Mouse (Mus musculus): ENCODE measurements at regions not wholly inside any gene's neighbourhood (a gene's known extent, or its start where the extent isn't known, plus 50 kb on each side); places are given as distances from the start of the nearest gene placed in this dataset.

- Histone ChIP-seq H3K9ac (ENCODE audit: low read length) (no peak overlapping the region), H3K27me3 (ENCODE audit: control insufficient read depth, insufficient read depth, low read length) (no peaks in the 10 kb centered on the region), H3K4me1 (ENCODE audit: control insufficient read depth, insufficient read depth, low read length) (no peaks in the 10 kb centered on the region), H3K4me3 (ENCODE audit: low read depth, low read length) (no peak overlapping the region), H3K27ac (ENCODE audit: low read depth, low read length) (no peak overlapping the region), H3K36me3 (ENCODE audit: control insufficient read depth, insufficient read depth, low read length) (no peaks in the 10 kb centered on the region), H3K4me2 (ENCODE audit: low read depth) (no peak overlapping the region), H3K9me3 (ENCODE audit: control insufficient read depth, low read length) (no peaks in the 10 kb centered on the region)
- DNase-seq (ENCODE audit: low spot score) (no peak), ATAC-seq (ENCODE audit: insufficient read depth, low FRiP score, low TSS enrichment) (no peak)
- 79% methylated on average over 2 of the region's 2 CpGs for WGBS
Measured at GRCm38 (mm10) chr11:79753491-79753890, 162.5 kb downstream of the Rab11fip4 start.

GRCm38 (mm10) chr11:79752717-79753480, 161.9 kb downstream of the Rab11fip4 start:
- no peaks in the 10 kb centered on the region for H3K4me1 ChIP-seq (ENCODE audit: control insufficient read depth, insufficient read depth, low read length)
- WGBS = 56% methylated on average over 7 of the region's 7 CpGs
- H3K9me3 ChIP-seq (ENCODE audit: control insufficient read depth, low read length) = no peaks in the 10 kb centered on the region
- DNase-seq (ENCODE audit: low spot score) (no peak), ATAC-seq (ENCODE audit: insufficient read depth, low FRiP score, low TSS enrichment) (no peak)
- no peaks in the 10 kb centered on the region for H3K27me3 ChIP-seq (ENCODE audit: control insufficient read depth, insufficient read depth, low read length)
- H3K4me2 ChIP-seq (ENCODE audit: low read depth) = no peak overlapping the region
- no peak overlapping the region for H3K27ac ChIP-seq (ENCODE audit: low read depth, low read length)
- H3K9ac ChIP-seq (ENCODE audit: low read length) = no peak overlapping the region
- H3K36me3 ChIP-seq (ENCODE audit: control insufficient read depth, insufficient read depth, low read length) = no peaks in the 10 kb centered on the region
- H3K4me3 ChIP-seq (ENCODE audit: low read depth, low read length) = no peak overlapping the region

- Histone ChIP-seq H3K4me2 (ENCODE audit: low read depth) (no peak overlapping the region), H3K4me3 (ENCODE audit: low read depth, low read length) (no peak overlapping the region), H3K4me1 (ENCODE audit: control insufficient read depth, insufficient read depth, low read length) (no peaks in the 10 kb centered on the region), H3K9me3 (ENCODE audit: control insufficient read depth, low read length) (no peaks in the 10 kb centered on the region), H3K27ac (ENCODE audit: low read depth, low read length) (no peak overlapping the region), H3K27me3 (ENCODE audit: control insufficient read depth, insufficient read depth, low read length) (no peaks in the 10 kb centered on the region), H3K36me3 (ENCODE audit: control insufficient read depth, insufficient read depth, low read length) (no peaks in the 10 kb centered on the region), H3K9ac (ENCODE audit: low read length) (no peak overlapping the region)
- ATAC-seq (ENCODE audit: insufficient read depth, low FRiP score, low TSS enrichment) (no peak), DNase-seq (ENCODE audit: low spot score) (no peak)
- 66% methylated on average over 14 of the region's 14 CpGs for WGBS
Measured at GRCm38 (mm10) chr11:79751751-79752716, 161.0 kb downstream of the Rab11fip4 start.

GRCm38 (mm10) chr11:79750943-79751342, 159.9 kb downstream of the Rab11fip4 start:
- Histone ChIP-seq H3K27me3 (ENCODE audit: control insufficient read depth, insufficient read depth, low read length) (no peaks in the 10 kb centered on the region), H3K4me3 (ENCODE audit: low read depth, low read length) (no peak overlapping the region), H3K4me1 (ENCODE audit: control insufficient read depth, insufficient read depth, low read length) (no peaks in the 10 kb centered on the region), H3K4me2 (ENCODE audit: low read depth) (no peak overlapping the region), H3K36me3 (ENCODE audit: control insufficient read depth, insufficient read depth, low read length) (no peaks in the 10 kb centered on the region), H3K27ac (ENCODE audit: low read depth, low read length) (no peak overlapping the region), H3K9ac (ENCODE audit: low read length) (no peak overlapping the region), H3K9me3 (ENCODE audit: control insufficient read depth, low read length) (no peaks in the 10 kb centered on the region)
- WGBS = 88% methylated on average over 2 of the region's 2 CpGs
- ATAC-seq (ENCODE audit: insufficient read depth, low FRiP score, low TSS enrichment) (no peak), DNase-seq (ENCODE audit: low spot score) (no peak)

GRCm38 (mm10) chr11:79749755-79750434, 158.9 kb downstream of the Rab11fip4 start:
- no peak for ATAC-seq (ENCODE audit: insufficient read depth, low FRiP score, low TSS enrichment)
- H3K27me3 ChIP-seq (ENCODE audit: control insufficient read depth, insufficient read depth, low read length) = no peaks in the 10 kb centered on the region
- no peak for DNase-seq (ENCODE audit: low spot score)

GRCm38 (mm10) chr11:79749141-79749540, 158.1 kb downstream of the Rab11fip4 start:
- Histone ChIP-seq H3K9me3 (ENCODE audit: control insufficient read depth, low read length) (no peaks in the 10 kb centered on the region), H3K9ac (ENCODE audit: low read length) (no peak overlapping the region), H3K27me3 (ENCODE audit: control insufficient read depth, insufficient read depth, low read length) (no peaks in the 10 kb centered on the region), H3K4me3 (ENCODE audit: low read depth, low read length) (no peak overlapping the region), H3K4me2 (ENCODE audit: low read depth) (no peak overlapping the region), H3K36me3 (ENCODE audit: control insufficient read depth, insufficient read depth, low read length) (no peaks in the 10 kb centered on the region), H3K27ac (ENCODE audit: low read depth, low read length) (no peak overlapping the region), H3K4me1 (ENCODE audit: control insufficient read depth, insufficient read depth, low read length) (no peaks in the 10 kb centered on the region)
- no peak for ATAC-seq (ENCODE audit: insufficient read depth, low FRiP score, low TSS enrichment)
- no peak for DNase-seq (ENCODE audit: low spot score)
- 98% methylated on average over 10 of the region's 10 CpGs for WGBS

More at GRCm38 (mm10) chr11:79749755-79750434, 158.9 kb downstream of the Rab11fip4 start:
- Histone ChIP-seq H3K4me2 (ENCODE audit: low read depth) (no peak overlapping the region), H3K9me3 (ENCODE audit: control insufficient read depth, low read length) (no peaks in the 10 kb centered on the region), H3K4me1 (ENCODE audit: control insufficient read depth, insufficient read depth, low read length) (no peaks in the 10 kb centered on the region), H3K4me3 (ENCODE audit: low read depth, low read length) (no peak overlapping the region), H3K36me3 (ENCODE audit: control insufficient read depth, insufficient read depth, low read length) (no peaks in the 10 kb centered on the region), H3K27ac (ENCODE audit: low read depth, low read length) (no peak overlapping the region), H3K9ac (ENCODE audit: low read length) (no peak overlapping the region)
- 78% methylated on average over 7 of the region's 7 CpGs for WGBS

- H3K27me3 ChIP-seq (ENCODE audit: control insufficient read depth, insufficient read depth, low read length) = no peaks in the 10 kb centered on the region
- H3K4me3 ChIP-seq (ENCODE audit: low read depth, low read length) = no peak overlapping the region
- no peaks in the 10 kb centered on the region for H3K4me1 ChIP-seq (ENCODE audit: control insufficient read depth, insufficient read depth, low read length)
- no peak for DNase-seq (ENCODE audit: low spot score)
- H3K4me2 ChIP-seq (ENCODE audit: low read depth) = no peak overlapping the region
- H3K27ac ChIP-seq (ENCODE audit: low read depth, low read length) = no peak overlapping the region
- no peaks in the 10 kb centered on the region for H3K36me3 ChIP-seq (ENCODE audit: control insufficient read depth, insufficient read depth, low read length)
- ATAC-seq (ENCODE audit: insufficient read depth, low FRiP score, low TSS enrichment) = no peak
- H3K9me3 ChIP-seq (ENCODE audit: control insufficient read depth, low read length) = no peaks in the 10 kb centered on the region
- WGBS = 91% methylated on average over 7 of the region's 7 CpGs
- no peak overlapping the region for H3K9ac ChIP-seq (ENCODE audit: low read length)
Measured at GRCm38 (mm10) chr11:79748606-79749125, 157.7 kb downstream of the Rab11fip4 start.

GRCm38 (mm10) chr11:79747801-79748200, 156.8 kb downstream of the Rab11fip4 start:
- Histone ChIP-seq H3K36me3 (ENCODE audit: control insufficient read depth, insufficient read depth, low read length) (no peaks in the 10 kb centered on the region), H3K27ac (ENCODE audit: low read depth, low read length) (no peak overlapping the region), H3K4me2 (ENCODE audit: low read depth) (no peak overlapping the region), H3K4me1 (ENCODE audit: control insufficient read depth, insufficient read depth, low read length) (no peaks in the 10 kb centered on the region), H3K9me3 (ENCODE audit: control insufficient read depth, low read length) (no peaks in the 10 kb centered on the region), H3K4me3 (ENCODE audit: low read depth, low read length) (no peak overlapping the region), H3K9ac (ENCODE audit: low read length) (no peak overlapping the region), H3K27me3 (ENCODE audit: control insufficient read depth, insufficient read depth, low read length) (no peaks in the 10 kb centered on the region)
- ATAC-seq (ENCODE audit: insufficient read depth, low FRiP score, low TSS enrichment) (no peak), DNase-seq (ENCODE audit: low spot score) (no peak)
- WGBS = 75% methylated on average over 6 of the region's 6 CpGs

All from neural tube, embryonic 11.5 days (tissue).